Mouse (Mus musculus) adipose tissue, adult 10 weeks (tissue): ENCODE results near the gene Ezr. TPM values are rescaled to one million over a fixed set of nuclear protein-coding genes. Genes with fewer than 3 reads are reported as not detected.

ENCODE experiments used
- polyA plus RNA-seq: library from polyadenylated mRNA; stranded (reverse); fragments of 350-450 nt; fragmentation: Illumina TruSeq; extraction: RNeasy Lipid Tissue Mini Kit (QIAGEN cat#74804); gene quantifications from one replicate; pipeline ENCODE4 v1.2.3, GENCODE M21; 2014; ENCODE audit warnings: low read depth, low replicate concordance

Ezr gene
- polyA plus RNA-seq = 258 TPM

GRCm38 (mm10) chr17:6782611-6783005 is at the start of gene Ezr:
Ezr (minus strand) TSS chr17:6782784.

Other genes starting within 250 kb of the Ezr start
- gene Dynlt1c, start 181.1 kb downstream of the Ezr start, polyA plus RNA-seq = 16.0 TPM
- 76.2 TPM for gene Dynlt1f, start 126.9 kb downstream of the Ezr start, polyA plus RNA-seq
- gene Sytl3, start 123.7 kb downstream of the Ezr start, polyA plus RNA-seq = 5.9 TPM
- 72.9 TPM for gene Rsph3b, start 165.9 kb upstream of the Ezr start, polyA plus RNA-seq
- 25.2 TPM for gene Tagap1, start 178.4 kb upstream of the Ezr start, polyA plus RNA-seq
- gene Rnaset2b, start 187.8 kb upstream of the Ezr start, polyA plus RNA-seq = 350 TPM
- not detected for gene Gm49721, start 196.1 kb upstream of the Ezr start, polyA plus RNA-seq
- gene Gm1604a, start 242.8 kb upstream of the Ezr start, polyA plus RNA-seq = not detected